Mouse (Mus musculus): Measurements from ENCODE around the gene Thy1.

DNA sequence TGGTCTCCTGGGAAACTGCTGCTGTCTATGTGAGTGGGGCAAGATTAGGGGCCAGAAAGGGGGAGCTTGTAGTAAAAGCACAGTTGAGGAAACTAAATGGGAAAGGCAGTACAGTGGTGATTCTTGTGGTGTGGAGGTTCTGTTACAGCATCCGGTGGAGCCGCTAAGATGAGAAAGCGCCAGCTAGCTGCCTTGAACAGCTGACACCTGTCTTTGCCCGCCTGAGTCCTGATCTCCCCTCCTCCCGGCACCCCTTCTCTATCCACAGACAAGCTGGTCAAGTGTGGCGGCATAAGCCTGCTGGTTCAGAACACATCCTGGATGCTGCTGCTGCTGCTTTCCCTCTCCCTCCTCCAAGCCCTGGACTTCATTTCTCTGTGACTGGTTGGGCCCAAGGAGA, 3.9 kb downstream of the Thy1 start:
- no peak for TF ChIP-seq CTCF (IDR thresholded peaks at IDR 0.05; ENCODE audit: control insufficient read depth, insufficient read depth, insufficient read length)
- TF ChIP-seq CEBPB (IDR thresholded peaks at IDR 0.05; ENCODE audit: low read depth): no peak
- no peak for TF ChIP-seq MAX (IDR thresholded peaks at IDR 0.05)
- no peak for TF ChIP-seq USF1 (IDR thresholded peaks at IDR 0.05; ENCODE audit: low read depth)
